Mouse (Mus musculus): ENCODE results near the gene Mcidas. TPM values are rescaled to one million over a fixed set of nuclear protein-coding genes. Genes with fewer than 3 reads are reported as not detected.

The Mcidas gene
- polyA plus RNA-seq (2015; fragmentation: Nextera tagmentation; extraction: Ambion mirVana): 0.08 and 0.11 TPM in 2 replicates

- H3K4me3 ChIP-seq (replicated peaks): peak within 1 kb of the TSS; percentile 42
- H3K36me3 ChIP-seq: no peaks in the 10 kb centered on the region
- H3K4me2 ChIP-seq: peak within 1 kb of the TSS; percentile 68
- H3K27ac ChIP-seq (replicated peaks): no peak within 1 kb of the TSS
- peak; percentile 45 for ATAC-seq (ENCODE audit: low FRiP score)
- peaks cover 32% of the 10 kb centered on the region for H3K4me1 ChIP-seq
- peaks cover 89% of the 10 kb centered on the region for H3K27me3 ChIP-seq (replicated peaks)
- H3K9ac ChIP-seq (replicated peaks): peak within 1 kb of the TSS; percentile 29
- H3K9me3 ChIP-seq (replicated peaks): no peaks in the 10 kb centered on the region
- WGBS: under 1% methylated on average over 63 of the region's 63 CpGs
Observed at GRCm38 (mm10) chr13:112993531-112994152, at the start of gene Mcidas. TSS of gene Mcidas (plus strand) at chr13:112993845.

- WGBS: 95% methylated on average over 9 of the region's 9 CpGs
- Histone ChIP-seq H3K4me2 (no peak overlapping the region), H3K36me3 (peaks cover 86% of the 10 kb centered on the region)
Observed at GRCm38 (mm10) chr13:112945312-112945711, 48.3 kb upstream of the Mcidas start.

GRCm38 (mm10) chr13:112945900-112946299 lies 47.7 kb upstream of the Mcidas start:
- no peak overlapping the region for H3K4me3 ChIP-seq (replicated peaks)
- no peak overlapping the region for H3K27ac ChIP-seq (replicated peaks)
- WGBS: 90% methylated on average over 6 of the region's 6 CpGs
- no peaks in the 10 kb centered on the region for H3K4me1 ChIP-seq
- H3K36me3 ChIP-seq: peaks cover 87% of the 10 kb centered on the region
- ATAC-seq (ENCODE audit: low FRiP score): no peak
- H3K4me2 ChIP-seq: no peak overlapping the region
- no peak overlapping the region for H3K9ac ChIP-seq (replicated peaks)
- H3K27me3 ChIP-seq (replicated peaks): no peaks in the 10 kb centered on the region
- no peaks in the 10 kb centered on the region for H3K9me3 ChIP-seq (replicated peaks)

More at GRCm38 (mm10) chr13:112945312-112945711, 48.3 kb upstream of the Mcidas start:
- Histone ChIP-seq H3K9ac (replicated peaks) (no peak overlapping the region), H3K27ac (replicated peaks) (no peak overlapping the region), H3K4me3 (replicated peaks) (no peak overlapping the region), H3K27me3 (replicated peaks) (no peaks in the 10 kb centered on the region), H3K4me1 (no peaks in the 10 kb centered on the region), H3K9me3 (replicated peaks) (no peaks in the 10 kb centered on the region)
- ATAC-seq (ENCODE audit: low FRiP score): no peak

GRCm38 (mm10) chr13:112954067-112954466 lies 39.6 kb upstream of the Mcidas start:
- WGBS: 91% methylated on average over 8 of the region's 8 CpGs
- no peaks in the 10 kb centered on the region for H3K9me3 ChIP-seq (replicated peaks)
- no peak overlapping the region for H3K4me2 ChIP-seq
- H3K27me3 ChIP-seq (replicated peaks): no peaks in the 10 kb centered on the region
- no peaks in the 10 kb centered on the region for H3K4me1 ChIP-seq
- ATAC-seq (ENCODE audit: low FRiP score): no peak
- no peak overlapping the region for H3K4me3 ChIP-seq (replicated peaks)
- no peak overlapping the region for H3K9ac ChIP-seq (replicated peaks)
- H3K36me3 ChIP-seq: peaks cover 86% of the 10 kb centered on the region
- no peak overlapping the region for H3K27ac ChIP-seq (replicated peaks)

- 89% methylated on average over 5 of the region's 5 CpGs for WGBS
- Histone ChIP-seq H3K4me2 (no peak overlapping the region), H3K9me3 (replicated peaks) (no peaks in the 10 kb centered on the region), H3K4me3 (replicated peaks) (no peak overlapping the region), H3K27ac (replicated peaks) (no peak overlapping the region), H3K27me3 (replicated peaks) (no peaks in the 10 kb centered on the region), H3K4me1 (no peaks in the 10 kb centered on the region), H3K9ac (replicated peaks) (no peak overlapping the region), H3K36me3 (peaks cover 74% of the 10 kb centered on the region)
- no peak for ATAC-seq (ENCODE audit: low FRiP score)
Observed at GRCm38 (mm10) chr13:112963081-112963480, 30.6 kb upstream of the Mcidas start.

- ATAC-seq (ENCODE audit: low FRiP score): no peak
- H3K9me3 ChIP-seq (replicated peaks): no peaks in the 10 kb centered on the region
- H3K36me3 ChIP-seq: peaks cover 74% of the 10 kb centered on the region
- no peaks in the 10 kb centered on the region for H3K27me3 ChIP-seq (replicated peaks)
- H3K4me2 ChIP-seq: no peak overlapping the region
- H3K27ac ChIP-seq (replicated peaks): no peak overlapping the region
- WGBS: 94% methylated on average over 12 of the region's 12 CpGs
- no peaks in the 10 kb centered on the region for H3K4me1 ChIP-seq
- no peak overlapping the region for H3K4me3 ChIP-seq (replicated peaks)
- H3K9ac ChIP-seq (replicated peaks): no peak overlapping the region
Observed at GRCm38 (mm10) chr13:112964421-112964820, 29.2 kb upstream of the Mcidas start.

- 98% methylated on average over 5 of the region's 5 CpGs for WGBS
- no peak overlapping the region for H3K4me3 ChIP-seq (replicated peaks)
- no peaks in the 10 kb centered on the region for H3K4me1 ChIP-seq
- no peak overlapping the region for H3K9ac ChIP-seq (replicated peaks)
- H3K27me3 ChIP-seq (replicated peaks): no peaks in the 10 kb centered on the region
- no peak overlapping the region for H3K4me2 ChIP-seq
- no peak for ATAC-seq (ENCODE audit: low FRiP score)
- no peak overlapping the region for H3K27ac ChIP-seq (replicated peaks)
- no peaks in the 10 kb centered on the region for H3K9me3 ChIP-seq (replicated peaks)
- H3K36me3 ChIP-seq: peaks cover 61% of the 10 kb centered on the region
Observed at GRCm38 (mm10) chr13:112967267-112967666, 26.4 kb upstream of the Mcidas start.

- H3K4me1 ChIP-seq: no peaks in the 10 kb centered on the region
- H3K4me2 ChIP-seq: no peak overlapping the region
- H3K27ac ChIP-seq (replicated peaks): no peak overlapping the region
- H3K36me3 ChIP-seq: no peaks in the 10 kb centered on the region
- 55% methylated on average over 10 of the region's 10 CpGs for WGBS
- no peak overlapping the region for H3K4me3 ChIP-seq (replicated peaks)
- H3K27me3 ChIP-seq (replicated peaks): no peaks in the 10 kb centered on the region; the same call in 1 of the 2 replicates
- no peaks in the 10 kb centered on the region for H3K9me3 ChIP-seq (replicated peaks)
- no peak overlapping the region for H3K9ac ChIP-seq (replicated peaks)
- ATAC-seq (ENCODE audit: low FRiP score): no peak
Observed at GRCm38 (mm10) chr13:112976720-112977119, 16.9 kb upstream of the Mcidas start.

- Histone ChIP-seq H3K27me3 (replicated peaks) (peaks cover 60% of the 10 kb centered on the region), H3K9ac (replicated peaks) (no peak overlapping the region), H3K9me3 (replicated peaks) (no peaks in the 10 kb centered on the region), H3K4me3 (replicated peaks) (no peak overlapping the region), H3K36me3 (no peaks in the 10 kb centered on the region), H3K4me2 (peak overlapping the region; percentile 95; the same call in 1 of the 2 replicates), H3K27ac (replicated peaks) (no peak overlapping the region), H3K4me1 (peaks cover 39% of the 10 kb centered on the region)
- 5% methylated on average over 18 of the region's 18 CpGs for WGBS
- ATAC-seq (ENCODE audit: low FRiP score): no peak
Observed at GRCm38 (mm10) chr13:112985605-112986450, 7.8 kb upstream of the Mcidas start.

GRCm38 (mm10) chr13:112986451-112986950 lies 7.1 kb upstream of the Mcidas start:
- Histone ChIP-seq H3K9ac (replicated peaks) (no peak overlapping the region), H3K4me1 (peaks cover 39% of the 10 kb centered on the region), H3K9me3 (replicated peaks) (no peaks in the 10 kb centered on the region), H3K4me3 (replicated peaks) (peak overlapping the region; percentile 56), H3K27ac (replicated peaks) (no peak overlapping the region), H3K27me3 (replicated peaks) (peaks cover 67% of the 10 kb centered on the region), H3K4me2 (peak overlapping the region; percentile 95), H3K36me3 (no peaks in the 10 kb centered on the region)
- under 1% methylated on average over 17 of the region's 17 CpGs for WGBS
- no peak for ATAC-seq (ENCODE audit: low FRiP score)

- WGBS: under 1% methylated on average over 47 of the region's 47 CpGs
- peak within 1 kb of the TSS; percentile 56 for H3K4me3 ChIP-seq (replicated peaks)
- peaks cover 39% of the 10 kb centered on the region for H3K4me1 ChIP-seq
- no peaks in the 10 kb centered on the region for H3K9me3 ChIP-seq (replicated peaks)
- peak; percentile 95 for ATAC-seq (ENCODE audit: low FRiP score)
- peak within 1 kb of the TSS; percentile 52 for H3K9ac ChIP-seq (replicated peaks)
- H3K36me3 ChIP-seq: no peaks in the 10 kb centered on the region
- H3K27ac ChIP-seq (replicated peaks): no peak within 1 kb of the TSS
- H3K27me3 ChIP-seq (replicated peaks): peaks cover 69% of the 10 kb centered on the region
- H3K4me2 ChIP-seq: peak within 1 kb of the TSS; percentile 95
Observed at GRCm38 (mm10) chr13:112987532-112987943, 6.1 kb upstream of the Mcidas start, which contains the start of gene Ccno. TSS of gene Ccno (plus strand) at chr13:112987802.
